Mouse (Mus musculus): ENCODE data around the gene Lama2.
"Not testable (repeated sequence)": the region's sequence is repeated elsewhere in the genome, so short reads cannot be mapped to it uniquely, and the experiment has no call there.

Lama2 gene

GRCm38 (mm10) chr10:27022707-27023106, 596.9 kb downstream of the Lama2 start:
- in situ Hi-C loops (cut with MboI, MseI) = no loop called here

- in situ Hi-C loops (cut with MboI, MseI) = no loop called here
These were observed 606.7 kb downstream of the Lama2 start for GRCm38 (mm10) chr10:27012804-27013365.

GRCm38 (mm10) chr10:27007364-27007763, 612.2 kb downstream of the Lama2 start:
- in situ Hi-C loops (cut with MboI, MseI) = no loop called here

- in situ Hi-C loops (cut with MboI, MseI) = no loop called here
These were observed 613.8 kb downstream of the Lama2 start for GRCm38 (mm10) chr10:27005716-27006115.

GRCm38 (mm10) chr10:27001554-27002178, 617.9 kb downstream of the Lama2 start:
- in situ Hi-C loops (cut with MboI, MseI) = no loop called here

- in situ Hi-C loops (cut with MboI, MseI) = loop anchor here (10.0 kb wide), 3 partner anchors 242 to 1888 kb away; partner anchors contain the start of gene Arhgap18
These were observed 622.9 kb downstream of the Lama2 start for GRCm38 (mm10) chr10:26996684-26997083.

GRCm38 (mm10) chr10:26995987-26996386, 623.6 kb downstream of the Lama2 start:
- in situ Hi-C loops (cut with MboI, MseI) = loop anchor here (10.0 kb wide), 3 partner anchors 241 to 1889 kb away; partner anchors contain the start of gene Arhgap18

GRCm38 (mm10) chr10:26995182-26995975, 624.2 kb downstream of the Lama2 start:
- in situ Hi-C loops (cut with MboI, MseI) = loop anchor here (10.0 kb wide), 3 partner anchors 241 to 1889 kb away; partner anchors contain the start of gene Arhgap18

GRCm38 (mm10) chr10:26993971-26994761, 625.4 kb downstream of the Lama2 start:
- in situ Hi-C loops (cut with MboI, MseI) = loop anchor here (5.0 to 10.0 kb wide), 4 partner anchors 239 to 1891 kb away; partner anchors contain the start of gene Arhgap18

- in situ Hi-C loops (cut with MboI, MseI) = no loop called here
These were observed 634.1 kb downstream of the Lama2 start for GRCm38 (mm10) chr10:26985451-26985850.

GRCm38 (mm10) chr10:26984082-26984481, 635.5 kb downstream of the Lama2 start:
- in situ Hi-C loops (cut with MboI, MseI) = not testable (repeated sequence)

- in situ Hi-C loops (cut with MboI, MseI) = no loop called here
These were observed 636.0 kb downstream of the Lama2 start for GRCm38 (mm10) chr10:26983583-26983982.

GRCm38 (mm10) chr10:26982621-26983020, 636.9 kb downstream of the Lama2 start:
- in situ Hi-C loops (cut with MboI, MseI) = no loop called here

GRCm38 (mm10) chr10:26975372-26975771, 644.2 kb downstream of the Lama2 start:
- in situ Hi-C loops (cut with MboI, MseI) = no loop called here

GRCm38 (mm10) chr10:26974224-26974623, 645.3 kb downstream of the Lama2 start:
- in situ Hi-C loops (cut with MboI, MseI) = no loop called here

- in situ Hi-C loops (cut with MboI, MseI) = no loop called here
These were observed 646.0 kb downstream of the Lama2 start for GRCm38 (mm10) chr10:26973575-26973974.

GRCm38 (mm10) chr10:26958513-26958912, 661.0 kb downstream of the Lama2 start:
- in situ Hi-C loops (cut with MboI, MseI) = no loop called here

GRCm38 (mm10) chr10:26950448-26950847, 669.1 kb downstream of the Lama2 start:
- in situ Hi-C loops (cut with MboI, MseI) = no loop called here

- in situ Hi-C loops (cut with MboI, MseI) = no loop called here
These were observed 669.9 kb downstream of the Lama2 start for GRCm38 (mm10) chr10:26949667-26950066.

- in situ Hi-C loops (cut with MboI, MseI) = no loop called here
These were observed 671.2 kb downstream of the Lama2 start for GRCm38 (mm10) chr10:26948331-26948730.

GRCm38 (mm10) chr10:26939549-26939948, 680.0 kb downstream of the Lama2 start:
- in situ Hi-C loops (cut with MboI, MseI) = no loop called here

GRCm38 (mm10) chr10:26938464-26938863, 681.1 kb downstream of the Lama2 start:
- in situ Hi-C loops (cut with MboI, MseI) = not testable (repeated sequence)
